Mouse (Mus musculus) heart, adult 2 months (tissue): ENCODE measurements around the gene Tsfm.

ENCODE experiments used
- CTCF ChIP-seq: fragments of 200-600 bp; IDR thresholded peaks from 2 replicates; pipeline ENCODE4 v1.8.1; 2022; ENCODE audit warnings: antibody characterized with exemption, mild to moderate bottlenecking, moderate library complexity
- EP300 ChIP-seq: fragments of 200-500 bp; IDR thresholded peaks from 2 replicates; pipeline ENCODE4 v1.6.1; 2011; ENCODE audit warnings: low read depth, low read length, control low read depth; ENCODE audit not compliant: insufficient read depth
- POLR2A ChIP-seq: fragments of 200-500 bp; IDR thresholded peaks from 2 replicates; pipeline ENCODE4 v1.6.1; 2011; ENCODE audit warnings: mild to moderate bottlenecking, low read depth, low read length, control low read depth; ENCODE audit not compliant: insufficient read depth

DNA sequence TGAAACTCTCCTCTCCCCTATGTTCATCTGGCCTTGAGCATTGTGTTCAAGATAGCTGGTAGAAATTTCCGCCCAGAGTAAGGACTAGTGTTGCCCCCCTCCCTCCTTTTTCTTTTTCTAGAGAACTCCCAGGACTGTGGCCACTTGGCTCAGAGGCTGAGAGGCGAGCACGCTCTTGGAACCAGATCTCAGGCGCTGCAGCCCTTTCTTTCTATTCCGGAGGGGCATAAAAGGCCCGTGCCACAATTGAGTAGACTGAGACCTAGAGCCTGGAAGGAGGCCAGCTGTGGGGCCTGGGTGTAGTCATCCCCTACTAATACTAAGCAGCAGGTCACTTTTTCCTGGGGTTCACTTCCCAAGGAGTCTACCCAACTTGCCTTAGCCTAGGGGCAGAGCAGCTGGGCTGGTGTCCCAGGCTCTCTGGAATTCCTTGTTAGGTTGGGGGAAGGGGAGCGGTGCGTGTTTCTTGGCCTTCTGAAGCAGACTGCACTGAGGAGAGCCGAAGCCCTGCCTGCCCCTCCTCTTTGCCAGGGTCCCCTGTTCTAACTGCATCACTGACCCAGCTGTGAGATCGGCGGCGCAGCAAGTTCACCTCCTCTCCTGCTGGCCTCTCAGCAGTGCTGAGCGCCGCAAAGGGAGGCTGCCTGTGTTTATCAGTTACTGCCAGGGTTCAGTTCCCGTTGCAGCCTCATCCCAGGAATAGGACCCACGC is 50.3 kb downstream of the Tsfm start:
- TF ChIP-seq CTCF = no peak
- no peak for TF ChIP-seq POLR2A
- no peak for TF ChIP-seq EP300
